8 mouse cellular contexts compared by ENCODE assay signal in genomic region chr7:128252609-128253008, GRCm38 (mm10). TPM values are rescaled to one million over a fixed set of nuclear protein-coding genes. Genes with fewer than 3 reads are reported as not detected.
DNase-seq lines count a peak whose midpoint lies in the region; ATAC-seq and TF ChIP-seq lines count a peak whose summit lies in the region.

No protein-coding gene starts in this region.

- H3K9ac ChIP-seq in heart, embryonic 11.5 days (ENCODE audit: low read depth, low read length): no peak overlapping the region
- H3K9ac ChIP-seq in midbrain, embryonic 14.5 days (replicated peaks; ENCODE audit: low read length): peak overlapping the region; percentile 37

- no peaks in the 10 kb centered on the region for H3K27me3 ChIP-seq in heart, embryonic 11.5 days (ENCODE audit: control insufficient read depth, insufficient read depth, low read length)
- peaks cover 4% of the 10 kb centered on the region; the same call in 1 of the 2 replicates for H3K27me3 ChIP-seq in midbrain, embryonic 14.5 days (ENCODE audit: control insufficient read depth, insufficient read depth, low read length)
- H3K27me3 ChIP-seq in thymus, adult 2 months (ENCODE audit: control insufficient read depth, insufficient read depth, low read length): no peaks in the 10 kb centered on the region

- TF ChIP-seq CTCF in thymus, adult 2 months (IDR thresholded peaks at IDR 0.05; ENCODE audit: borderline replicate concordance, control insufficient read depth, extremely low read depth, insufficient read depth, low read length, poor library complexity): no peak

- intact Hi-C loops in left cerebral cortex, postnatal 10 days (cut with DNase I): no loop called here

- peaks cover 19% of the 10 kb centered on the region for H3K4me1 ChIP-seq in heart, embryonic 11.5 days (ENCODE audit: control insufficient read depth, insufficient read depth, low read length)
- 0 out of 2 replicates have a peak, but pooled peaks cover 6% of the 10 kb centered on the region for H3K4me1 ChIP-seq in midbrain, embryonic 14.5 days (ENCODE audit: control insufficient read depth, insufficient read depth, low read length)
- H3K4me1 ChIP-seq in thymus, adult 2 months (replicated peaks; ENCODE audit: control insufficient read depth, insufficient read depth, low read length): peaks cover 12% of the 10 kb centered on the region

- H3K9me3 ChIP-seq in heart, embryonic 11.5 days (replicated peaks; ENCODE audit: control insufficient read depth, low read length): no peaks in the 10 kb centered on the region
- no peaks in the 10 kb centered on the region for H3K9me3 ChIP-seq in midbrain, embryonic 14.5 days (ENCODE audit: control insufficient read depth, low read length)

- WGBS in heart, embryonic 11.5 days (ENCODE audit: insufficient replicate concordance): 27% methylated on average over 24 of the region's 24 CpGs
- 7% methylated on average over 24 of the region's 24 CpGs for WGBS in midbrain, embryonic 14.5 days
- WGBS in thymus, adult 2 months: 8% methylated on average over 24 of the region's 24 CpGs

- H3K36me3 ChIP-seq in heart, embryonic 11.5 days (ENCODE audit: control insufficient read depth, insufficient read depth, low read length): peaks cover 13% of the 10 kb centered on the region; the same call in 1 of the 2 replicates
- H3K36me3 ChIP-seq in midbrain, embryonic 14.5 days (ENCODE audit: control insufficient read depth, insufficient read depth, low read length): no peaks in the 10 kb centered on the region
- no peaks in the 10 kb centered on the region for H3K36me3 ChIP-seq in thymus, adult 2 months (ENCODE audit: control insufficient read depth, insufficient read depth, low read length)

- no peak for DNase-seq in heart, adult 8-10 months (ENCODE audit: low spot score)
- peak; percentile 87 for DNase-seq in brain, adult 2 months (ENCODE audit: low read depth, low spot score)
- peak; percentile 77 for DNase-seq in frontal cortex, postnatal 36 days (ENCODE audit: low spot score in 2 of 2)
- DNase-seq in left cerebral cortex, postnatal 10 days (ENCODE audit: extremely low spot score in 1 of 2, low spot score in 2 of 2): peak; percentile 63 to 82
- peak; percentile 69 for DNase-seq in midbrain, embryonic 14.5 days
- peak; percentile 93 for DNase-seq in thymus, adult 2 months
- no peak for DNase-seq in urinary bladder, postnatal 25 days (ENCODE audit: low spot score)

- no peak overlapping the region for H3K4me3 ChIP-seq in heart, embryonic 11.5 days (ENCODE audit: low read depth, low read length)
- H3K4me3 ChIP-seq in midbrain, embryonic 14.5 days (replicated peaks; ENCODE audit: low read depth, low read length): peak overlapping the region; percentile 29
- H3K4me3 ChIP-seq in thymus, adult 2 months (ENCODE audit: control insufficient read depth, insufficient read depth, low read length): peak overlapping the region; percentile 4; the same call in 1 of the 2 replicates

- 0 out of 2 replicates have a peak, but pooled peaks have one; percentile 42 for TF ChIP-seq POLR2A in thymus, adult 2 months (IDR thresholded peaks at IDR 0.05; ENCODE audit: control insufficient read depth, extremely low read depth, insufficient read depth, low read length, poor library complexity)

- peak overlapping the region; percentile 27 for H3K4me2 ChIP-seq in heart, embryonic 11.5 days
- H3K4me2 ChIP-seq in midbrain, embryonic 14.5 days (ENCODE audit: low read length): peak overlapping the region; percentile 58

- no peak overlapping the region for H3K27ac ChIP-seq in heart, embryonic 11.5 days (ENCODE audit: low read depth, low read length)
- H3K27ac ChIP-seq in midbrain, embryonic 14.5 days (replicated peaks; ENCODE audit: low read depth, low read length): no peak overlapping the region
- H3K27ac ChIP-seq in thymus, adult 2 months (ENCODE audit: control insufficient read depth, insufficient read depth, low read length): no peak overlapping the region

- ATAC-seq in heart, embryonic 11.5 days (replicated peaks; ENCODE audit: insufficient number of reproducible peaks, low FRiP score, low TSS enrichment): no peak
- ATAC-seq in midbrain, embryonic 14.5 days (ENCODE audit: low FRiP score, low TSS enrichment): no peak

RNA-seq across cellular contexts. Expression of gene Tgfb1i1, which starts 6.0 kb away (rescaled TPM):
- polyA plus RNA-seq in heart, embryonic 11.5 days (2014; fragmentation: Nextera tagmentation; extraction: Ambion mirVana): 168 and 172 TPM in 2 replicates
- total RNA-seq in heart, adult 8-10 months (2022): 10 to 100 TPM; 13.5 to 15.7 (median 14.6) TPM
- 10 to 100 TPM; 33.0 to 35.9 TPM for total RNA-seq in left cerebral cortex, postnatal 10 days (2021)
- 10.8 and 20.2 TPM in 2 replicates for polyA plus RNA-seq in midbrain, embryonic 14.5 days (2014; fragmentation: Nextera tagmentation; extraction: Ambion mirVana)
- 21.0 and 25.4 TPM in 2 replicates for polyA plus RNA-seq in thymus, adult 2 months (2012; rRNA removed)

RNA-seq across cellular contexts. Expression of gene Slc5a2, which starts 12.8 kb away (rescaled TPM):
- polyA plus RNA-seq in heart, embryonic 11.5 days (2014; fragmentation: Nextera tagmentation; extraction: Ambion mirVana): 0.83 TPM in 1 of 2 replicates, not detected in the other
- total RNA-seq in heart, adult 8-10 months (2022): not detected
- not detected for total RNA-seq in left cerebral cortex, postnatal 10 days (2021)
- polyA plus RNA-seq in midbrain, embryonic 14.5 days (2014; fragmentation: Nextera tagmentation; extraction: Ambion mirVana): 0.31 TPM in 1 of 2 replicates, not detected in the other
- 0.29 and 0.67 TPM in 2 replicates for polyA plus RNA-seq in thymus, adult 2 months (2012; rRNA removed)

RNA-seq across cellular contexts. Expression of gene 9130023H24Rik, which starts 14.8 kb away (rescaled TPM):
- 6.6 and 7.9 TPM in 2 replicates for polyA plus RNA-seq in heart, embryonic 11.5 days (2014; fragmentation: Nextera tagmentation; extraction: Ambion mirVana)
- 1 to 10 TPM; 3.0 to 4.0 (median 3.6) TPM for total RNA-seq in heart, adult 8-10 months (2022)
- total RNA-seq in left cerebral cortex, postnatal 10 days (2021): 1 to 10 TPM; 3.8 to 4.1 TPM
- polyA plus RNA-seq in midbrain, embryonic 14.5 days (2014; fragmentation: Nextera tagmentation; extraction: Ambion mirVana): 9.1 and 11.5 TPM in 2 replicates
- 2.4 and 2.5 TPM in 2 replicates for polyA plus RNA-seq in thymus, adult 2 months (2012; rRNA removed)

RNA-seq across cellular contexts. Expression of gene Armc5, which starts 15.5 kb away (rescaled TPM):
- polyA plus RNA-seq in heart, embryonic 11.5 days (2014; fragmentation: Nextera tagmentation; extraction: Ambion mirVana): 7.7 and 8.7 TPM in 2 replicates
- total RNA-seq in heart, adult 8-10 months (2022): 10 to 100 TPM in 1 of 4 experiments, 1 to 10 TPM in 3; 7.0 to 10.5 (median 7.9) TPM
- total RNA-seq in left cerebral cortex, postnatal 10 days (2021): 10 to 100 TPM; 10.8 to 11.5 TPM
- polyA plus RNA-seq in midbrain, embryonic 14.5 days (2014; fragmentation: Nextera tagmentation; extraction: Ambion mirVana): 8.3 and 10.2 TPM in 2 replicates
- polyA plus RNA-seq in thymus, adult 2 months (2012; rRNA removed): 68.6 and 85.1 TPM in 2 replicates

RNA-seq across cellular contexts. Expression of gene BC017158, which starts 45.4 kb away (rescaled TPM):
- polyA plus RNA-seq in heart, embryonic 11.5 days (2014; fragmentation: Nextera tagmentation; extraction: Ambion mirVana): 18.1 and 18.2 TPM in 2 replicates
- total RNA-seq in heart, adult 8-10 months (2022): 1 to 10 TPM; 5.8 to 6.9 (median 6.5) TPM
- 10 to 100 TPM; 25.1 to 25.4 TPM for total RNA-seq in left cerebral cortex, postnatal 10 days (2021)
- 20.1 and 20.2 TPM in 2 replicates for polyA plus RNA-seq in midbrain, embryonic 14.5 days (2014; fragmentation: Nextera tagmentation; extraction: Ambion mirVana)
- polyA plus RNA-seq in thymus, adult 2 months (2012; rRNA removed): 51.1 and 54.1 TPM in 2 replicates

Comparison
In these comparisons a context has a peak if more than half of its experiments do, and no peak if none do; other contexts are left out.
1. DNase-seq: peak in brain, adult 2 months (single experiment), frontal cortex, postnatal 36 days (2 of 2), left cerebral cortex, postnatal 10 days (2 of 2), midbrain, embryonic 14.5 days (single experiment) and thymus, adult 2 months (single experiment); none in heart, adult 8-10 months (single experiment) and urinary bladder, postnatal 25 days (single experiment).